Mouse (Mus musculus) ES-CJ7 (cell line): ENCODE results near the gene 1600002K03Rik.
A peak's percentile ranks its signal among the peaks of the same experiment; 100 is the strongest.

ENCODE experiments used
- DNase-seq: peaks from one replicate; pipeline ENCODE4 v3.0.0; 2011; ENCODE audit warnings: low read depth, low spot score

The 1600002K03Rik gene

GRCm38 (mm10) chr10:80167460-80168037 lies 5.2 kb upstream of the 1600002K03Rik start:
- DNase-seq, result peak; percentile 98

- peak; percentile 96 for DNase-seq
Observed at GRCm38 (mm10) chr10:80168038-80168661, 4.6 kb upstream of the 1600002K03Rik start.

- DNase-seq, result no peak
Observed at GRCm38 (mm10) chr10:80169070-80169469, 3.7 kb upstream of the 1600002K03Rik start.

GRCm38 (mm10) chr10:80169651-80170050 lies 3.1 kb upstream of the 1600002K03Rik start:
- DNase-seq, result no peak

- no peak for DNase-seq
Observed at GRCm38 (mm10) chr10:80170052-80170451, 2.7 kb upstream of the 1600002K03Rik start.

- DNase-seq, result no peak
Observed at GRCm38 (mm10) chr10:80170601-80171021, 2.1 kb upstream of the 1600002K03Rik start.

- no peak for DNase-seq
Observed at GRCm38 (mm10) chr10:80171252-80171651, 1.5 kb upstream of the 1600002K03Rik start.

GRCm38 (mm10) chr10:80171760-80172526 lies 801 bp upstream of the 1600002K03Rik start:
- no peak for DNase-seq

- DNase-seq, result no peak
Observed at GRCm38 (mm10) chr10:80173358-80173757, 614 bp downstream of the 1600002K03Rik start.

- no peak for DNase-seq
Observed at GRCm38 (mm10) chr10:80173955-80174640, 1.4 kb downstream of the 1600002K03Rik start.

GRCm38 (mm10) chr10:80174705-80175104 lies 2.0 kb downstream of the 1600002K03Rik start:
- DNase-seq, result peak; percentile 82

GRCm38 (mm10) chr10:80175536-80176269 lies 3.0 kb downstream of the 1600002K03Rik start:
- DNase-seq, result peak; percentile 65

- DNase-seq, result no peak
Observed at GRCm38 (mm10) chr10:80176270-80176834, 3.6 kb downstream of the 1600002K03Rik start.

- no peak for DNase-seq
Observed at GRCm38 (mm10) chr10:80177441-80178279, 4.9 kb downstream of the 1600002K03Rik start.

- peak; percentile 53 for DNase-seq
Observed at GRCm38 (mm10) chr10:80179068-80180051, 6.6 kb downstream of the 1600002K03Rik start, which contains the start of gene Efna2. Gene Efna2 (plus strand): TSS chr10:80179482.

- DNase-seq, result no peak
Observed at GRCm38 (mm10) chr10:80180288-80180687, 7.5 kb downstream of the 1600002K03Rik start.

- no peak for DNase-seq
Observed at GRCm38 (mm10) chr10:80180823-80181222, 8.1 kb downstream of the 1600002K03Rik start.

GRCm38 (mm10) chr10:80182547-80182946 lies 9.8 kb downstream of the 1600002K03Rik start:
- DNase-seq, result no peak

- DNase-seq, result no peak
Observed at GRCm38 (mm10) chr10:80186649-80187048, 13.9 kb downstream of the 1600002K03Rik start.
